Mouse (Mus musculus) midbrain, embryonic 16.5 days (tissue): ENCODE results near the gene Eif2b5. TPM values are rescaled to one million over a fixed set of nuclear protein-coding genes. Genes with fewer than 3 reads are reported as not detected.
"Not testable (repeated sequence)": the region's sequence is repeated elsewhere in the genome, so short reads cannot be mapped to it uniquely, and the experiment has no call there.

Experiments used
- ATAC-seq: fragments of 200-750 bp; cut with Nextera tagmentation; 2 replicates; pipeline ENCODE4 v1.8.0; 2017; ENCODE audit warnings: moderate TSS enrichment
- H3K27ac ChIP-seq: fragments of 300-500 bp; sonication (generic); 2 replicates; pipeline ENCODE4 v1.5.1; 2014; ENCODE audit warnings: mild to moderate bottlenecking, low read length, mixed read lengths
- H3K27me3 ChIP-seq: fragments of 300-500 bp; sonication (generic); 2 replicates; pipeline ENCODE4 v1.6.1; 2014; ENCODE audit warnings: low read depth, low read length, mixed read lengths; ENCODE audit not compliant: control insufficient read depth, insufficient read depth
- H3K36me3 ChIP-seq: fragments of 300-500 bp; sonication (generic); 2 replicates; pipeline ENCODE4 v1.6.1; 2014; ENCODE audit warnings: mild to moderate bottlenecking, low read length, moderate library complexity, mixed read lengths; ENCODE audit not compliant: control insufficient read depth, insufficient read depth
- H3K4me1 ChIP-seq: fragments of 300-500 bp; sonication (generic); 2 replicates; pipeline ENCODE4 v1.6.1; 2014; ENCODE audit warnings: mild to moderate bottlenecking, low read length, mixed read lengths; ENCODE audit not compliant: control insufficient read depth, insufficient read depth
- H3K4me2 ChIP-seq: fragments of 300-500 bp; sonication (generic); 2 replicates; pipeline ENCODE4 v1.6.1; 2014; ENCODE audit warnings: mild to moderate bottlenecking, low read length, mixed read lengths
- H3K4me3 ChIP-seq: fragments of 300-500 bp; sonication (generic); 2 replicates; pipeline ENCODE4 v1.5.1; 2014; ENCODE audit warnings: low read depth, mild to moderate bottlenecking, low read length, moderate library complexity, mixed read lengths
- H3K9ac ChIP-seq: fragments of 300-500 bp; sonication (generic); 2 replicates; pipeline ENCODE4 v1.6.1; 2014; ENCODE audit warnings: low read depth, low read length, mixed read lengths
- H3K9me3 ChIP-seq: fragments of 300-500 bp; sonication (generic); replicated peaks from 2 replicates; pipeline ENCODE4 v1.6.1; 2014; ENCODE audit warnings: mild to moderate bottlenecking, low read length, mixed read lengths; ENCODE audit not compliant: control insufficient read depth, poor library complexity, severe bottlenecking
- WGBS: fragments of 180-500 bp; shearing (Covaris S2); extraction: QIAGEN DNeasy Blood & Tissue Kit; methylation state at CpG from one replicate; pipeline ENCODE4 v1.1.7; 2014; 5-methylcytosine and 5-hydroxymethylcytosine counted together
- polyA plus RNA-seq: library from polyadenylated mRNA; unstranded; fragments of >200 nt; fragmentation: Nextera tagmentation; extraction: Ambion mirVana; gene quantifications from 2 replicates; pipeline ENCODE4 v1.2.1, GENCODE M21; 2015

The Eif2b5 gene
- 95.0 and 97.1 TPM in 2 replicates for polyA plus RNA-seq

DNA sequence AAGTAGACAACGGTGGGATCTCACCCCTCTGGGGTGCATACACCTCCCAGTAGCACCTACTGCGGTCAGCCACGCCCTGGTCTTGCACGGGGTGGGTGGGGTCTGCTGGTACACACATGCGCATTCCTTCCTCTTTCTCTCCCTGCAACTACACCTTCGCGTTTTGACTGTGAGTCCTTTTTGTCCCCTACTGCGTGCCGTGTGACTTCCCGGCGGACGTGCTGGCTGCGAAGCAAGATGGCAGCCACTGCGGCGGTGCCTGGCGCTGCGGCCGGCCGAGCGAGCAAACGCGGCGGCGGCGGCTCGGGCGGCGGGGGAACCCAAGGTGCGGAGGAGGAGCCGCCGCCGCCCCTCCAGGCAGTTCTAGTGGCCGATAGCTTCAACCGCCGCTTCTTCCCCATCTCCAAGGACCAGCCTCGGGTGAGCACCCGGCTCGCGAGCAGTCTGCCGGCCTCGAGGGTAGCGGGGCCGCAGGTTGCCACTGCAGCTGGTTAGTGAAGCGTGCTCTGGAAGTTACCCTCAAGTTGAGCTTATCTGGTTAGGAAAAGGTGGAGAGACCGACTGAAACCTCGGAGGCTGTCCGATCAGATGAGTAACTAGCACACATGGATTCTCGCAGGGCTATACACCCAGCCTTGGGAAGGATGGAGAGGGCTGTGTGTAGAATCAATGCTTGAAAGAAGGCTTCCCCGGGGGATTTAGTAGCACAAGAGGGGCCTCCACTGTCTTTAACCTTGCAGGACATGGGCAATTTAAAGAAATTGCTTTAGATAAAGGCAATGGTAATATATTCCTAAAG is at the start of gene Eif2b5:
TSS of gene Eif2b5 (plus strand) at position 141 of the 799 bp plus-strand sequence.
- ATAC-seq: peak; percentile 96
- peak within 1 kb of the TSS; percentile 89 for H3K4me2 ChIP-seq
- H3K4me3 ChIP-seq: peak within 1 kb of the TSS; percentile 90
- H3K9me3 ChIP-seq: no peaks in the 10 kb centered on the region
- H3K27me3 ChIP-seq: no peaks in the 10 kb centered on the region
- peaks cover 18% of the 10 kb centered on the region for H3K4me1 ChIP-seq
- H3K36me3 ChIP-seq: peaks cover 29% of the 10 kb centered on the region
- peak within 1 kb of the TSS; percentile 87 for H3K9ac ChIP-seq
- H3K27ac ChIP-seq: peak within 1 kb of the TSS; percentile 84
- WGBS: under 1% methylated on average over 49 of the region's 49 CpGs

DNA sequence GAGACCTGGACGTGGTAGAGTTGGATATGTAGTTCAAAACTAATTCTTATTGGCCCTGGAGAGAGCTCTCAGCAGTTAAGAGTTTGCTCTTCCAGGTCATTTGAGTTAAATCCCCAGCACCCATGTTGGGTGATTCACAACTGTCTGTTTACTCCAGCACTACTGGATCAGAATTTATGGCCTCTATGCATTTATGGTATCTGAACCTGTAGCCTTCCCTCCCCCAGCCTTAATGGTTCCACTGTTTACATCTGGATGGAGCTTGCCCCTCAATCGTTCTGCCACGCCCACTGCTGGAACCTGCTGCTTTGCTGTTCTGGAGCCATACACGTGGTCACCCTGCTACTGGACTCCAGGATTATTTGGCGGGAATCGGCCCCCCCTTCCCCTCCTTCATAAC is 46.8 kb upstream of the Eif2b5 start:
- H3K4me1 ChIP-seq: no peaks in the 10 kb centered on the region
- H3K4me3 ChIP-seq: no peak overlapping the region
- H3K36me3 ChIP-seq: no peaks in the 10 kb centered on the region
- no peak overlapping the region for H3K9ac ChIP-seq
- no peak for ATAC-seq
- no peak overlapping the region for H3K27ac ChIP-seq
- no peaks in the 10 kb centered on the region for H3K9me3 ChIP-seq
- no peaks in the 10 kb centered on the region for H3K27me3 ChIP-seq
- WGBS: 84% methylated on average over 6 of the region's 6 CpGs
- H3K4me2 ChIP-seq: no peak overlapping the region

- Histone ChIP-seq H3K4me1 (no peaks in the 10 kb centered on the region), H3K4me2 (no peak overlapping the region), H3K4me3 (no peak overlapping the region), H3K27me3 (no peaks in the 10 kb centered on the region), H3K9ac (no peak overlapping the region), H3K9me3 (no peaks in the 10 kb centered on the region), H3K36me3 (no peaks in the 10 kb centered on the region), H3K27ac (no peak overlapping the region)
- 89% methylated on average over 6 of the region's 6 CpGs for WGBS
- no peak for ATAC-seq
Measured at GRCm38 (mm10) chr16:20454155-20454654, 44.4 kb upstream of the Eif2b5 start.

GRCm38 (mm10) chr16:20456106-20456505 is 42.5 kb upstream of the Eif2b5 start:
- no peak overlapping the region for H3K27ac ChIP-seq
- H3K4me2 ChIP-seq: no peak overlapping the region
- H3K9me3 ChIP-seq: no peaks in the 10 kb centered on the region
- no peak overlapping the region for H3K4me3 ChIP-seq
- no peaks in the 10 kb centered on the region for H3K4me1 ChIP-seq
- H3K9ac ChIP-seq: no peak overlapping the region
- H3K27me3 ChIP-seq: no peaks in the 10 kb centered on the region
- ATAC-seq: no peak
- no peaks in the 10 kb centered on the region for H3K36me3 ChIP-seq
- 23% methylated on average over 1 of the region's 1 CpGs for WGBS

DNA sequence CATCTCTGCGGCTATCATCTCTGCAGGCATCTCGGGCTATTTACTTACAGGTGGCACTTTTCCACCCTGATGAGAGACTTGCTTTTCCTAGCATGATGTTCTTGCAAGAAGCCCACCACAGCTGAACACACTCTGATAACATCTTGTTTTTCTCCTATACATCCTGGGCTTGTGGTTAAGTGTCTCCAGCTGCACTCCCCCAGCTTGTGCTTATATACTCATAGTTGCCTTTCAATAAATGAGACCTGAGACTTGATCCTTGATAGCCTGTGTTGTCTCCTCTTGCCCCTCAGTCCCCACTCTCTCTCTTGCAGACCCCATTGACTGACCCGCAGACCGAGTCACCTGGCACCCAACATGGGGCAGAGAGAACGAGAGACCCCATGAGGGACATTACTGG is 39.9 kb upstream of the Eif2b5 start:
- H3K4me1 ChIP-seq, ATAC-seq, H3K4me2 ChIP-seq, H3K9ac ChIP-seq, H3K27me3 ChIP-seq, H3K27ac ChIP-seq, H3K36me3 ChIP-seq, H3K9me3 ChIP-seq, H3K4me3 ChIP-seq: not testable (repeated sequence)
- 96% methylated on average over 5 of the region's 5 CpGs for WGBS

GRCm38 (mm10) chr16:20464725-20465124 is 33.9 kb upstream of the Eif2b5 start:
- no peak overlapping the region for H3K4me3 ChIP-seq
- no peaks in the 10 kb centered on the region for H3K27me3 ChIP-seq
- no peak for ATAC-seq
- H3K9me3 ChIP-seq: no peaks in the 10 kb centered on the region
- H3K4me1 ChIP-seq: no peaks in the 10 kb centered on the region
- H3K27ac ChIP-seq: no peak overlapping the region
- no peaks in the 10 kb centered on the region for H3K36me3 ChIP-seq
- no peak overlapping the region for H3K9ac ChIP-seq
- H3K4me2 ChIP-seq: no peak overlapping the region

DNA sequence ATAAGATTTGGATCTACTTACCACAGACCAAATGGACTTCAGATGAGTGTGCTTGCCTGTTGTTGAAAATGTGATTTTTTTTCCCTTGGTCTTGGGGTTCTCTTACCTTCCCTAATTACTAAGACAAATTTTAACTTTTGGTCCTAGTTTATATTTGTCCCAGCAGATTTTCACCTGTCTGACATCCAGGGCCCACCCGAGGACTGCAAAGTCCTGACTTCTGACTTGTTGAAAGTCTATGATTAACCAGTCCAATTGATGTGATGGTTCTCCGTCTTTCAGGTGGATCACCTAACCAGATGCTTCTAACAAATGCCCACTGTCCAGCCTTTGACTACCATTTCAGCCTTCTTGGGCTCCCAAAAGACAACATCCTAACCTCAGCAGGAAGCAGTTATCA is 27.6 kb upstream of the Eif2b5 start:
- no peak overlapping the region for H3K4me3 ChIP-seq
- H3K27ac ChIP-seq: no peak overlapping the region
- H3K36me3 ChIP-seq: no peaks in the 10 kb centered on the region
- no peak overlapping the region for H3K9ac ChIP-seq
- no peaks in the 10 kb centered on the region for H3K9me3 ChIP-seq
- no peaks in the 10 kb centered on the region for H3K27me3 ChIP-seq
- 93% methylated on average over 2 of the region's 2 CpGs for WGBS
- no peaks in the 10 kb centered on the region for H3K4me1 ChIP-seq
- no peak for ATAC-seq
- no peak overlapping the region for H3K4me2 ChIP-seq

- 82% methylated on average over 1 of the region's 1 CpGs for WGBS
- Histone ChIP-seq H3K27ac (no peak overlapping the region), H3K4me2 (no peak overlapping the region), H3K36me3 (no peaks in the 10 kb centered on the region), H3K4me3 (no peak overlapping the region), H3K4me1 (no peaks in the 10 kb centered on the region), H3K9ac (no peak overlapping the region), H3K9me3 (no peaks in the 10 kb centered on the region), H3K27me3 (no peaks in the 10 kb centered on the region)
- ATAC-seq: no peak
Measured at GRCm38 (mm10) chr16:20471686-20472085, 26.9 kb upstream of the Eif2b5 start.

- Histone ChIP-seq H3K36me3 (no peaks in the 10 kb centered on the region), H3K27me3 (no peaks in the 10 kb centered on the region), H3K27ac (no peak overlapping the region), H3K4me1 (no peaks in the 10 kb centered on the region), H3K9ac (no peak overlapping the region), H3K9me3 (no peaks in the 10 kb centered on the region), H3K4me2 (no peak overlapping the region), H3K4me3 (no peak overlapping the region)
- no peak for ATAC-seq
- WGBS: 69% methylated on average over 1 of the region's 1 CpGs
Measured at GRCm38 (mm10) chr16:20473748-20474147, 24.9 kb upstream of the Eif2b5 start.
